Mouse (Mus musculus): ENCODE results near the gene Stambp.

GRCm38 (mm10) chr6:83503361-83503760 lies 69.2 kb downstream of the Stambp start:
- TF ChIP-seq CTCF (IDR thresholded peaks at IDR 0.05; ENCODE audit: insufficient read depth, low read length), result no peak
- TF ChIP-seq POLR2A (IDR thresholded peaks at IDR 0.05; ENCODE audit: borderline replicate concordance, extremely low read depth, low read depth, low read length), result no peak
